Mouse (Mus musculus) heart, adult 11 months (tissue): Measurements from ENCODE around the gene Smug1.
A peak's percentile ranks its signal among the peaks of the same experiment; 100 is the strongest.

ENCODE experiments used
- DNase-seq: peaks from one replicate; pipeline ENCODE4 v3.0.0; 2022

Gene Smug1

GRCm38 (mm10) chr15:103144176-103144575 is 22.7 kb downstream of the Smug1 start:
- DNase-seq: no peak

DNA sequence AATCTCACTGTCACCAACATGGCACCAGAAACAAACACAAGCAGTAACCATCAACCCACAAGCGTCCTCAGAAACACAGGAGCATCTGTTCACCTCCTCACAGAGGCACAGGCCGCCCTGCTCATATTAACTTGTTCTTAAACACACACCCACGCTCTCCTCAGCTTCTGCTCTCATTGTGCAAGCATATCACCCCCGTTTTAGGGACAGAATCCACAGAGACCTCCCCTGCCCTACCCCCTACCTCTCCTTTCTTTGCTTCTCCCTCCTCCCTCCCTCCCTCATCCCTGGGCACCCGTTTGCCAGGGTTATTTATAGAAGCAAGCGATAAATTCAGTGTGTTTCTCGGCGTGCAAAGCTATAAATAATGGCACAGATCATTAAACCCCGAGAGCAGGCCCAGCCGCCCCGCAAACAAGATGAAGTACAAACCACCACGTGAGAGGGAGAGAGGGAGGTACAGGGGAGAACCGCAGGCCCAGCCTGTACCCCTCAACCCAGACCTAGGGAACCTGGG is 31.4 kb downstream of the Smug1 start:
- peak; percentile 93 for DNase-seq

GRCm38 (mm10) chr15:103134277-103135086 is 32.4 kb downstream of the Smug1 start:
- no peak for DNase-seq

DNA sequence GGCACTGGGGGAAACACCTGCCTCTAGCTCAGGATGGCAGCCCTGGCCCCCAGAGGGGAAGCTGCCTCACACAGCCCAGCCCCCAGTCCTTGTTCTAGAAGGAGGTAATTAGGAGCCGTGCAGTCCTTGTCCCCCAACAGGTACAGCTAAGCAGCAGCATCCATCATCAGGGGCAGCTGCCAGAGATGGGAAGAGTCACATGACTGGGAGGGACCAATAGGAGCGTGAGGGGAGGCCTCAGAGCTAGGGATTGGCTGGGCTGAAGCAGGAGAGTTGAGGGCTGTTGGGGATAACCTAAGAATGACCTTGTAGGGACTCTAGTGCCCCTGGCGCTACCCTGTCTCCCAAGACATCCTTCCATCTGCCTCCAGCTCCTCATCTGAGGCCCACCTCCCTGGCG is 33.1 kb downstream of the Smug1 start:
- DNase-seq: no peak

DNA sequence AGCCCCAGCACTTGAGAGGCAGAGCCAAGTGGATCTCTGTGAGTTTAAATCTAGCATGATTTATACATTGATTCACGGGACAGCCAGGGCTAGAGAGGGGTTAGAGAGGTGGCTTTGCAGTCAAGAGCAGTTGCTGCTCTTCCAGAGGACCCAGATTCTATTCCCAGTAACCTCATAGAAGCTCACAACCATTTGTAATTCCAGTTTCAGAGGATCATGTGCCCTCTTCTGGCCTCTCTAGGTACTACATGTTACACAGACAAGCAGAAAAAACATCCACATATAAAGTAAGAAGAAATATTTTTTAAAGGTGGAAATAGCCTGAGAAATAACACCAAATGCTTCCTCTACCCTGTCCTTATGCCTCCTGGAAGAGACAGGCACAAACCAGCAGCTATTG is 36.2 kb downstream of the Smug1 start:
- no peak for DNase-seq

- DNase-seq: no peak
These were observed 37.6 kb downstream of the Smug1 start for GRCm38 (mm10) chr15:103129289-103129688.

- DNase-seq: no peak
These were observed 38.6 kb downstream of the Smug1 start for GRCm38 (mm10) chr15:103128056-103128833.

- DNase-seq: no peak
These were observed 40.9 kb downstream of the Smug1 start for GRCm38 (mm10) chr15:103125982-103126381.

- no peak for DNase-seq
These were observed 42.6 kb downstream of the Smug1 start for GRCm38 (mm10) chr15:103124254-103124653.

- no peak for DNase-seq
These were observed 43.5 kb downstream of the Smug1 start for GRCm38 (mm10) chr15:103123343-103123742.

- DNase-seq: no peak
These were observed 44.5 kb downstream of the Smug1 start for GRCm38 (mm10) chr15:103122372-103122771.

- peak; percentile 94 for DNase-seq
These were observed 45.5 kb downstream of the Smug1 start for GRCm38 (mm10) chr15:103121416-103121815.

- DNase-seq: no peak
These were observed 46.3 kb downstream of the Smug1 start for GRCm38 (mm10) chr15:103120594-103120993.

DNA sequence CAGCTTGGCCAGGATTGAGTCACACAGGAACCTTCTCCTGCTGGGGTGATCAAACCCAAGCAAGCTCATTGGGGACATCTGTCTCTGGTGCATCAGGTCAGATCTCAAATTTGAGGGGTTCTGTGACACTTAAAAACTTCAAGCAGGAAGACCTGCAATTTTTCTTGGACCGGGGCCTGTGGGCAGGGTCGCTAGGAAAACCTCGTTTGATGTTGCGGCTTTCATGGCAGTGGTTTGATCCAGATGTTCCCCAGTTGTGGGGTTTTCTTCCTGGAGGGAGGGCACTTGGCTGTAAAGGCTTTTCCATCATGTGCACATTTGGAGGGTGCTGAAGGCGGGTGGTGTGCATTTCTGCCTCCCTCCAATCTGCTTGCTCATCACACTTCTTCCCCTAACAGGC is 51.2 kb downstream of the Smug1 start:
- DNase-seq: no peak

DNA sequence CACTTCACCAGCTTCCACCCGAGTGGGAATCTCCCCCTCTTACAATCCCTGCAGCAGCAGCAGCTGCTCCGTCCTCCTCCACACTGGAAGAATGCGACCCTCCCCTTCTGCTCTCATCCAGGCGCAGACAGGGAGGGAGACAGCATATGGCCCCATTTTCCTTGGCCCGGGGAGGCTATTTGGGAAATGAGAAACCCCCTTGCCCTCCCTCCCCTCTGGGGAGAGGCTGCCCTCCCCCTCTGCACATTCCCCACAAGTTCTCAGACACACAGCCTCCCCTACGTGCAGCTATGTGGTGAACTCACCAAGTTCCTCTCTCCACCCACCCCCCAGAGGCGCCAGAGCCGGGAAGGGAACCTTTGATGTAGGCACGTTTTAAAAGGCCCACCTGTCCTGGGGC is 51.6 kb downstream of the Smug1 start:
- no peak for DNase-seq

DNA sequence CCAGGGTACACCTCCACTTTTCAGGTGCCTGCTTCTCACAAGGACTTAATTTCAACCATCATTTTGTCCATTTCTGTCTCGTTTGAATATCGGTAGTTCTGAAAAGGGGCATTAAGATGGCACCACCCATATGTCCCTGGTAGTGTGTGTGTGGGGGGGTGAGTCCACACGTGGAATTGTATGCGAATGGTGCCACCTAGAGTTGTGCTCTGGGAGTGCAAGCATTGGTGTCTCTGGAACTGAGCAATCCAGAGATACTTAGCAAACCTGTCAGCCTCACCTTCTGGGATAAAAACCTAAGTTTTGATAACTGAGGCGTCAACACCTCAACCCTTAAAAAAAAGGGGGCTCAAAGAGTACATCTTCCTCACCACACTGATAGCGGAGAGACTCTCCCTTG is 53.8 kb downstream of the Smug1 start:
- DNase-seq: no peak

- no peak for DNase-seq
These were observed 54.6 kb downstream of the Smug1 start for GRCm38 (mm10) chr15:103112309-103112708.

DNA sequence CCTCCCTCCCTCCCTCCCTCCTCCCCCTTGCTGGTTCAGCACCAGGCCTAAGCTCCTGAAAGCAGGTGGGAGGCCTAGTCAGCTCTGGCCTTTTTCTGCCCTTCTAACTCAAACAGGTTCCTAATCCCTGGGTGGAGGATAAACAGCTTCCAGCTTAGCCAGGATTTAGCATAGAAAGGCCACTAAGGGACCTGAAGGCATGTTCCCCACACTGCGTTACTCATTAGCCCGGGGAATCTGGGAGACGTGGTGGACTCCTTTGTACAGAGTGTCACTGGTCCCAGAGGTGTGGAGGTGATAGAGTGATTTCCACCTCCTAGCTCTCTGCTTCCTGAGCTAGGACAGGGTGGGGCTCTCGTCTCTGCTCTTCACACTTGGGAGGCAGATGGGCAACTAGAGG is 57.0 kb downstream of the Smug1 start:
- no peak for DNase-seq

DNA sequence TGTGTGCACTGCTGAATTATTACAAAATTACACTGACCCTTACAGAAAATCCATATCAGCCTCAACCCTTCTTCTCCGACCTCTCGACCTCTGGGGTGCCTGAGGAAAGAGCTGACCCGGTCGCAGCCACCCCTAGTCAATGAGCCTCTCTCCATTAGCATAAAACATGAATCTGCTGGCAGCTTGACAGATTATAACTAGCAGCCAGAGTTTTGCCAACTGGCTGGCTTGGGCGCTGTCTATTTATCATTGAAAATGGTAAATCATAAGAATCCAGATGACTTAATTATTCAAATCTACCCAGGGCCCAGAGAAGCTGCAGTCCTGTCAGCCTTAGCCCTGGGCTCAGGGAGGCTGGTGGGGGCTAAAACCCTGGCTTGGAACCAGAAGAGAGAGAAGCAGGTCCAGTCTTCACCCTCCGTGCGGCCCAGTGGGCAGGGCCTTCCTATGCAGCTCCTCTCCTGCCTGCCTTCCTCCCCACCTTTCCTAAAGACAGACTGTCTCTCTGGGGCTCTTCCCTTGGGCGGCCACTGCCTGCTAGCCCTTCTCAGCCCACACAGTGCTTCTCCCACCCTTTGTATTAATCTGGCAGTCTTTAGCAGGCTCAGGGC is 58.7 kb downstream of the Smug1 start:
- no peak for DNase-seq

DNA sequence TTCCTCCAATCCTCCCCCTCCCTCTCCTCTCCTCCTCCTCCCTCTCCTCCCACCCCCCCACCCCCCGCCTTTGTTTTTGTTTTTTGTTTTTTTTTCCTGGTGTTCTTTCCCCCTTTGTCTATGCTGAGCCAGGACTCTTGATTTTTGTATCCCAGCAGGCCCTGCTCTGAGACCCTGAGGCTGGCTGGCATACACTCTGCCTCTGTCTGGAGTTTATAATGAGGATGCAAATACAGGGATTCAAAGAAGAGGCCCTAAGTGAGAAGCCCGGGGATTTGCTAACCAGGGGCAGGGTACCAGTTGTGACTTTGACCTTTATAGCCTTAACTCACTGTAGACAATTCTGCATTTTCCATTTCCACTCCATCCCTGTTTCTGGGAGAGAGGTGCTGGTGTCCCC is 60.7 kb downstream of the Smug1 start:
- DNase-seq: no peak
